Mouse (Mus musculus): ENCODE results near the gene Krt222. TPM values are rescaled to one million over a fixed set of nuclear protein-coding genes. Genes with fewer than 3 reads are reported as not detected.

Gene Krt222
- total and polyA plus RNA-seq, 3 experiments, result 6.8 to 31.0 (median 26.9) TPM

- Histone ChIP-seq H3K9ac (ENCODE audit: low read depth, low read length) (no peak overlapping the region), H3K36me3 (ENCODE audit: control insufficient read depth, insufficient read depth, low read length) (peaks cover 35% of the 10 kb centered on the region), H3K27me3 (ENCODE audit: control insufficient read depth, insufficient read depth, low read length) (no peaks in the 10 kb centered on the region), H3K79me2 (replicated peaks; ENCODE audit: control insufficient read depth, insufficient read depth, low read length) (peaks cover 5% of the 10 kb centered on the region), H3K4me3 (no peak overlapping the region), H3K27ac (peak overlapping the region; percentile 58), H3K4me1 (ENCODE audit: control insufficient read depth, insufficient read depth, low read length) (peaks cover 4% of the 10 kb centered on the region)
- DNase-seq, result no peak
- no peak for TF ChIP-seq CTCF (IDR thresholded peaks at IDR 0.05)
- TF ChIP-seq EP300 (IDR thresholded peaks at IDR 0.05; ENCODE audit: insufficient read depth, low read depth, low read length), result no peak
- no peak for TF ChIP-seq POLR2A (IDR thresholded peaks at IDR 0.05; ENCODE audit: insufficient read depth, low read depth, low read length)
- intact Hi-C loops (cut with DNase I), result no loop called here
- WGBS, result 43% methylated on average over 5 of the region's 5 CpGs
These were observed 20.6 kb downstream of the Krt222 start for GRCm38 (mm10) chr11:99223310-99223709.

GRCm38 (mm10) chr11:99221811-99222210 lies 22.1 kb downstream of the Krt222 start:
- Histone ChIP-seq H3K27ac (peak overlapping the region; percentile 40), H3K27me3 (ENCODE audit: control insufficient read depth, insufficient read depth, low read length) (no peaks in the 10 kb centered on the region), H3K79me2 (replicated peaks; ENCODE audit: control insufficient read depth, insufficient read depth, low read length) (peaks cover 3% of the 10 kb centered on the region), H3K4me1 (ENCODE audit: control insufficient read depth, insufficient read depth, low read length) (peaks cover 4% of the 10 kb centered on the region), H3K9ac (ENCODE audit: low read depth, low read length) (no peak overlapping the region), H3K36me3 (ENCODE audit: control insufficient read depth, insufficient read depth, low read length) (peaks cover 24% of the 10 kb centered on the region), H3K4me3 (no peak overlapping the region)
- no peak for TF ChIP-seq POLR2A (IDR thresholded peaks at IDR 0.05; ENCODE audit: insufficient read depth, low read depth, low read length)
- no peak for TF ChIP-seq EP300 (IDR thresholded peaks at IDR 0.05; ENCODE audit: insufficient read depth, low read depth, low read length)
- TF ChIP-seq CTCF (IDR thresholded peaks at IDR 0.05), result peak; percentile 29
- intact Hi-C loops (cut with DNase I), result no loop called here
- no peak for DNase-seq
- 28% methylated on average over 2 of the region's 2 CpGs for WGBS

GRCm38 (mm10) chr11:99217248-99217986 lies 26.5 kb downstream of the Krt222 start:
- Histone ChIP-seq H3K27ac (no peak overlapping the region; the same call in 1 of the 2 replicates), H3K27me3 (ENCODE audit: control insufficient read depth, insufficient read depth, low read length) (no peaks in the 10 kb centered on the region), H3K4me1 (ENCODE audit: control insufficient read depth, insufficient read depth, low read length) (peaks cover 3% of the 10 kb centered on the region), H3K4me3 (no peak overlapping the region), H3K79me2 (replicated peaks; ENCODE audit: control insufficient read depth, insufficient read depth, low read length) (peaks cover 1% of the 10 kb centered on the region), H3K36me3 (ENCODE audit: control insufficient read depth, insufficient read depth, low read length) (peaks cover 9% of the 10 kb centered on the region), H3K9ac (ENCODE audit: low read depth, low read length) (no peak overlapping the region)
- WGBS, result 93% methylated on average over 7 of the region's 7 CpGs
- TF ChIP-seq POLR2A (IDR thresholded peaks at IDR 0.05; ENCODE audit: insufficient read depth, low read depth, low read length) (no peak), CTCF (IDR thresholded peaks at IDR 0.05) (peak; percentile 23; the same call in 1 of the 2 replicates), EP300 (IDR thresholded peaks at IDR 0.05; ENCODE audit: insufficient read depth, low read depth, low read length) (no peak)
- no peak for DNase-seq
- intact Hi-C loops (cut with DNase I), result no loop called here

- TF ChIP-seq CTCF (IDR thresholded peaks at IDR 0.05) (no peak), POLR2A (IDR thresholded peaks at IDR 0.05; ENCODE audit: insufficient read depth, low read depth, low read length) (no peak), EP300 (IDR thresholded peaks at IDR 0.05; ENCODE audit: insufficient read depth, low read depth, low read length) (0 out of 2 replicates have a peak, but pooled peaks have one; percentile 35)
- Histone ChIP-seq H3K79me2 (replicated peaks; ENCODE audit: control insufficient read depth, insufficient read depth, low read length) (no peaks in the 10 kb centered on the region), H3K27ac (peak overlapping the region; percentile 77), H3K4me1 (ENCODE audit: control insufficient read depth, insufficient read depth, low read length) (peaks cover 2% of the 10 kb centered on the region), H3K36me3 (ENCODE audit: control insufficient read depth, insufficient read depth, low read length) (peaks cover 7% of the 10 kb centered on the region), H3K4me3 (no peak overlapping the region), H3K9ac (ENCODE audit: low read depth, low read length) (no peak overlapping the region), H3K27me3 (ENCODE audit: control insufficient read depth, insufficient read depth, low read length) (no peaks in the 10 kb centered on the region)
- DNase-seq, result no peak
- 65% methylated on average over 3 of the region's 3 CpGs for WGBS
- intact Hi-C loops (cut with DNase I), result no loop called here
These were observed 27.7 kb downstream of the Krt222 start for GRCm38 (mm10) chr11:99216181-99216580.

GRCm38 (mm10) chr11:99212693-99213092 lies 31.2 kb downstream of the Krt222 start:
- TF ChIP-seq POLR2A (IDR thresholded peaks at IDR 0.05; ENCODE audit: insufficient read depth, low read depth, low read length) (no peak), CTCF (IDR thresholded peaks at IDR 0.05) (no peak), EP300 (IDR thresholded peaks at IDR 0.05; ENCODE audit: insufficient read depth, low read depth, low read length) (no peak)
- Histone ChIP-seq H3K79me2 (replicated peaks; ENCODE audit: control insufficient read depth, insufficient read depth, low read length) (no peaks in the 10 kb centered on the region), H3K36me3 (ENCODE audit: control insufficient read depth, insufficient read depth, low read length) (peaks cover 16% of the 10 kb centered on the region), H3K4me3 (no peak overlapping the region), H3K27me3 (ENCODE audit: control insufficient read depth, insufficient read depth, low read length) (no peaks in the 10 kb centered on the region), H3K27ac (no peak overlapping the region), H3K4me1 (ENCODE audit: control insufficient read depth, insufficient read depth, low read length) (peaks cover 4% of the 10 kb centered on the region), H3K9ac (ENCODE audit: low read depth, low read length) (no peak overlapping the region)
- no peak for DNase-seq
- intact Hi-C loops (cut with DNase I), result no loop called here
- 77% methylated on average over 7 of the region's 7 CpGs for WGBS

GRCm38 (mm10) chr11:99211964-99212363 lies 31.9 kb downstream of the Krt222 start:
- no peaks in the 10 kb centered on the region for H3K27me3 ChIP-seq (ENCODE audit: control insufficient read depth, insufficient read depth, low read length)
- peaks cover 18% of the 10 kb centered on the region for H3K36me3 ChIP-seq (ENCODE audit: control insufficient read depth, insufficient read depth, low read length)
- intact Hi-C loops (cut with DNase I), result no loop called here
- no peak for DNase-seq
- WGBS, result 77% methylated on average over 2 of the region's 2 CpGs
- H3K79me2 ChIP-seq (replicated peaks; ENCODE audit: control insufficient read depth, insufficient read depth, low read length), result no peaks in the 10 kb centered on the region
- peaks cover 4% of the 10 kb centered on the region for H3K4me1 ChIP-seq (ENCODE audit: control insufficient read depth, insufficient read depth, low read length)
- H3K27ac ChIP-seq, result no peak overlapping the region
- H3K9ac ChIP-seq (ENCODE audit: low read depth, low read length), result no peak overlapping the region
- no peak overlapping the region for H3K4me3 ChIP-seq
- TF ChIP-seq CTCF (IDR thresholded peaks at IDR 0.05) (no peak), EP300 (IDR thresholded peaks at IDR 0.05; ENCODE audit: insufficient read depth, low read depth, low read length) (no peak), POLR2A (IDR thresholded peaks at IDR 0.05; ENCODE audit: insufficient read depth, low read depth, low read length) (no peak)

All from heart, adult 2 months (tissue).